Mouse (Mus musculus) liver, embryonic 15.5 days (tissue): Measurements from ENCODE around the gene Zg16. TPM values are rescaled to one million over a fixed set of nuclear protein-coding genes. Genes with fewer than 3 reads are reported as not detected.

Experiments
- ATAC-seq: fragments of 200-750 bp; cut with Nextera tagmentation; 2 replicates; pipeline ENCODE4 v1.8.0; 2017; ENCODE audit warnings: moderate number of reproducible peaks, mild to moderate bottlenecking, moderate library complexity; ENCODE audit not compliant: insufficient read depth
- H3K27ac ChIP-seq: fragments of 300-500 bp; sonication (generic); replicated peaks from 2 replicates; pipeline ENCODE4 v1.5.1; 2015; ENCODE audit warnings: mild to moderate bottlenecking, inconsistent platforms
- H3K27me3 ChIP-seq: fragments of 300-500 bp; sonication (generic); 2 replicates; pipeline ENCODE4 v1.6.1; 2015; ENCODE audit warnings: mild to moderate bottlenecking, inconsistent platforms
- H3K36me3 ChIP-seq: fragments of 300-500 bp; sonication (generic); replicated peaks from 2 replicates; pipeline ENCODE4 v1.6.1; 2015; ENCODE audit warnings: moderate library complexity, mild to moderate bottlenecking, inconsistent platforms
- H3K4me1 ChIP-seq: fragments of 300-500 bp; sonication (generic); replicated peaks from 2 replicates; pipeline ENCODE4 v1.6.1; 2015; ENCODE audit warnings: inconsistent platforms
- H3K4me2 ChIP-seq: fragments of 300-500 bp; sonication (generic); 2 replicates; pipeline ENCODE4 v1.6.1; 2015; ENCODE audit warnings: moderate library complexity, mild to moderate bottlenecking, inconsistent platforms
- H3K4me3 ChIP-seq: fragments of 300-500 bp; sonication (generic); replicated peaks from 2 replicates; pipeline ENCODE4 v1.5.1; 2015; ENCODE audit warnings: mild to moderate bottlenecking, inconsistent platforms
- H3K9ac ChIP-seq: fragments of 300-500 bp; sonication (generic); 2 replicates; pipeline ENCODE4 v1.6.1; 2015; ENCODE audit warnings: moderate library complexity, mild to moderate bottlenecking, inconsistent platforms
- H3K9me3 ChIP-seq: fragments of 300-500 bp; sonication (generic); replicated peaks from 2 replicates; pipeline ENCODE4 v1.6.1; 2016; ENCODE audit warnings: inconsistent platforms
- WGBS: fragments of 180-500 bp; shearing (Covaris S2); methylation state at CpG from one replicate; pipeline ENCODE4 v1.1.7; 2015; ENCODE audit warnings: mixed read lengths; ENCODE audit not compliant: insufficient replicate concordance; 5-methylcytosine and 5-hydroxymethylcytosine counted together
- polyA plus RNA-seq: library from polyadenylated mRNA; unstranded; fragments of >200 nt; fragmentation: Nextera tagmentation; extraction: Ambion mirVana; gene quantifications from 2 replicates; pipeline ENCODE4 v1.2.1, GENCODE M21; 2015

Zg16 gene
- polyA plus RNA-seq, 1 experiment from 2014 or later = 0.33 TPM

DNA sequence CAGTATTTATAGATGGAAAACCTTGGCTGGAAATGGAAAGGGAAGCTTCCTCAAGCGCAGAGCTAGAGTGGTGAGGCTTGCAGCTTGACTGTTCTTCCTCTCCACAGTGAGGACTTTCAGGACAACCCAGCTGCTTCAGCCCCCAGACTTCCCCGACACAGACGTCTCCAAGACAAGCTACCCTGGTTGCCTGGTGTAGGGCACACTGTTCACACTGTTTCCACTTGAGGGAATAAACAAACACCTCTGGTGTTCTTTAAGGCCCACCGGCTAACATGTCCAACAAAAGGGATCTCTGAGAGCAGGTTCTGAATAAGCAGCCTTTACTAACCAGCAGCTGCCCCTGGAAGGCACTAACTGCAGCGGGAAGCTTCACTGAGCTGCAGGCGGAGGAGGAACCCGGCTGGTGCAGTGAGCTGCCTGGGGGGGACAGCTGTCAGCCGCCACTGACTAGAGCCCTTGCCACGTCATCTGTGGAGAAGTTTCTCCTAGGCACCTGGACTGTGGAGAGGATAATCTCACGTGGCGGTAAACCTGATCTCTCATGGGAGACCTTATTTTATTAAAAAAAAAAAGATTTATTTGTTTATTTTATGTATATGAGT is 29.3 kb upstream of the Zg16 start:
- H3K36me3 ChIP-seq = no peaks in the 10 kb centered on the region
- H3K9ac ChIP-seq = no peak overlapping the region
- H3K4me1 ChIP-seq = peaks cover 68% of the 10 kb centered on the region
- H3K4me2 ChIP-seq = no peak overlapping the region
- WGBS = 54% methylated on average over 11 of the region's 11 CpGs
- H3K27ac ChIP-seq = 0 out of 2 replicates have a peak overlapping the region, but pooled peaks have one; percentile 9
- no peak overlapping the region for H3K4me3 ChIP-seq
- no peaks in the 10 kb centered on the region for H3K9me3 ChIP-seq
- no peaks in the 10 kb centered on the region for H3K27me3 ChIP-seq
- ATAC-seq = no peak

- Histone ChIP-seq H3K36me3 (no peaks in the 10 kb centered on the region), H3K9ac (no peak overlapping the region), H3K4me1 (peaks cover 74% of the 10 kb centered on the region), H3K27me3 (no peaks in the 10 kb centered on the region), H3K27ac (0 out of 2 replicates have a peak overlapping the region, but pooled peaks have one; percentile 14), H3K4me2 (no peak overlapping the region), H3K4me3 (no peak overlapping the region), H3K9me3 (no peaks in the 10 kb centered on the region)
- ATAC-seq = no peak
- 57% methylated on average over 11 of the region's 11 CpGs for WGBS
Measured at GRCm38 (mm10) chr7:127114920-127115319, 27.8 kb upstream of the Zg16 start.

- Histone ChIP-seq H3K4me2 (peak overlapping the region; percentile 15; the same call in 1 of the 2 replicates), H3K27ac (peak overlapping the region; percentile 24; the same call in 1 of the 2 replicates), H3K4me3 (no peak overlapping the region), H3K4me1 (peaks cover 67% of the 10 kb centered on the region), H3K36me3 (no peaks in the 10 kb centered on the region), H3K9ac (no peak overlapping the region), H3K27me3 (no peaks in the 10 kb centered on the region), H3K9me3 (no peaks in the 10 kb centered on the region)
- ATAC-seq = no peak
- 35% methylated on average over 12 of the region's 12 CpGs for WGBS
Measured at GRCm38 (mm10) chr7:127113614-127114259, 26.6 kb upstream of the Zg16 start.

- 35% methylated on average over 9 of the region's 9 CpGs for WGBS
- peaks cover 61% of the 10 kb centered on the region for H3K4me1 ChIP-seq
- no peak overlapping the region for H3K27ac ChIP-seq
- no peaks in the 10 kb centered on the region for H3K9me3 ChIP-seq
- no peak overlapping the region; the same call in 1 of the 2 replicates for H3K4me2 ChIP-seq
- ATAC-seq = no peak
- no peak overlapping the region for H3K9ac ChIP-seq
- H3K4me3 ChIP-seq = no peak overlapping the region
- no peaks in the 10 kb centered on the region for H3K27me3 ChIP-seq
- no peaks in the 10 kb centered on the region for H3K36me3 ChIP-seq
Measured at GRCm38 (mm10) chr7:127112921-127113597, 25.9 kb upstream of the Zg16 start.

DNA sequence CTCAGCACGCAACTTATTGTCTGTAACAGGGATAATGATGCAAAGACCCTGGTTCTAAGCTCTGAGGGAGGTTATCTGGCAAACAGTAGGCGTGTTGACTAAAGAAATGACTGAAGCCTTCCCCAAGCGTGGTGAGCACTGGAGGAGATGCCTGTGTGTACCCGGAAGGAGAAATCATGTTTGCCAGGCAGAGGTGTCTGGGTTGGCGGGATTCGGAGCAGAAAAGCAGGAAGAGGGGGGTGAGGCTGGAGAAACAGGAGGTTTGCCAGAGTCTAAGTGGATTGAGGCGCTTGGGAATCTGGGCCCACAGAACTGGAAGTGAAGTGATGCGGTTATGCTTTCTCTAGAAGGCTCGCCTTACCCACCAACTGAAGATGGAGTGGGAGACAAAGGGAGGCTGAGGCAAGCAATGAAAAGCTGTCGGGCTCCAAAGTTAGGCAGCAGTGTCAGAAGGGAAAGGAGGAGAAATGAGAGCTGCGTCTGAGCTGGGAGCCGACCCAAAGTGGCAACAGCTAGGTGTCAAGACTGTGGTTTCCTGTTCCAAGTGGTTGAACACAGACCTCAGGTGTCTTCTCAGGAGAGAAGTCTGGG is 25.2 kb upstream of the Zg16 start:
- Histone ChIP-seq H3K4me1 (peaks cover 55% of the 10 kb centered on the region), H3K9ac (no peak overlapping the region), H3K27ac (no peak overlapping the region), H3K27me3 (no peaks in the 10 kb centered on the region), H3K4me3 (no peak overlapping the region), H3K4me2 (no peak overlapping the region), H3K9me3 (no peaks in the 10 kb centered on the region), H3K36me3 (0 out of 2 replicates have a peak, but pooled peaks cover 4% of the 10 kb centered on the region)
- no peak for ATAC-seq
- 61% methylated on average over 12 of the region's 12 CpGs for WGBS

- no peak overlapping the region for H3K4me3 ChIP-seq
- peaks cover 46% of the 10 kb centered on the region for H3K4me1 ChIP-seq
- 0 out of 2 replicates have a peak, but pooled peaks cover 4% of the 10 kb centered on the region for H3K36me3 ChIP-seq
- WGBS = 28% methylated on average over 6 of the region's 6 CpGs
- H3K9me3 ChIP-seq = no peaks in the 10 kb centered on the region
- no peak overlapping the region for H3K4me2 ChIP-seq
- no peak overlapping the region for H3K27ac ChIP-seq
- no peaks in the 10 kb centered on the region for H3K27me3 ChIP-seq
- peak; percentile 47; the same call in 1 of the 2 replicates for ATAC-seq
- H3K9ac ChIP-seq = no peak overlapping the region
Measured at GRCm38 (mm10) chr7:127111461-127111860, 24.3 kb upstream of the Zg16 start.

DNA sequence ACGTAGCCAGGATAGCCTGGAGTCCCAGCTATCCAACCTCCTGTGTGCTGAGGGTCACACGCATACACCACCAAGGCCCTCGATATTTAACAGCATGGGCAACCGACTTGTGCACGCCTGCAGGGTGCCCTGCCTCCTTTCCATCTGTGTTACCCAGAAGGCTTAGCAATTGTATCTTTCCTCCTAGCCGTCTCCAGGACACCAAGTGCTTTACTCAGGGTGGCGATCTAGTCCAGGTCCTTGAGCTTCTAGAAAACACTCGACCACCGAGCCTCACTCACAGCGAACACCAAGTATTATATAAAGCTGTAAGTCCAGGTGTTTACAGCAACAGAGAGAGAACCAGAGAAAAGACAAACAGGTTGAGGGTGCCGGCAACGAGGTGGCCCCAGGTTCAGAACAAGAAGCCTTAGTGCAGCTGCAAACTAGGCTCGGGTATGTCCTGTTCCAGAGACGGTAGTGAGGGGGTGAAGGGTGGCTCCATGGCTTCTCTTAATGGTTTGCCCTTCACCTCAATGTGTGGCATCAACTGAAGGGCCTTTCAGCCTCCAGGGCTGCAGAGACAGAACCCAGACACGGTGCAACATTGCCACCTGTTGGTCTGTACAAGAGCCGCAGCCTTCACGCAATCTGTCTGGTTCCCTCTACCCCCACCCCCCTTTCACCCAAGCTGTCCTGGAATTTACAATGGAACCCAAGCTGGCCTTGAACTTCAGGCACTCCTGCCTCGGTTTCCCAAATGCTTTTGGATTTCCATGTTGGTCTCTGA is 23.3 kb upstream of the Zg16 start:
- Histone ChIP-seq H3K27ac (no peak overlapping the region), H3K9ac (no peak overlapping the region), H3K27me3 (no peaks in the 10 kb centered on the region), H3K4me3 (no peak overlapping the region), H3K4me2 (no peak overlapping the region), H3K9me3 (no peaks in the 10 kb centered on the region), H3K36me3 (0 out of 2 replicates have a peak, but pooled peaks cover 4% of the 10 kb centered on the region), H3K4me1 (peaks cover 41% of the 10 kb centered on the region)
- no peak for ATAC-seq
- WGBS = 43% methylated on average over 18 of the region's 18 CpGs

DNA sequence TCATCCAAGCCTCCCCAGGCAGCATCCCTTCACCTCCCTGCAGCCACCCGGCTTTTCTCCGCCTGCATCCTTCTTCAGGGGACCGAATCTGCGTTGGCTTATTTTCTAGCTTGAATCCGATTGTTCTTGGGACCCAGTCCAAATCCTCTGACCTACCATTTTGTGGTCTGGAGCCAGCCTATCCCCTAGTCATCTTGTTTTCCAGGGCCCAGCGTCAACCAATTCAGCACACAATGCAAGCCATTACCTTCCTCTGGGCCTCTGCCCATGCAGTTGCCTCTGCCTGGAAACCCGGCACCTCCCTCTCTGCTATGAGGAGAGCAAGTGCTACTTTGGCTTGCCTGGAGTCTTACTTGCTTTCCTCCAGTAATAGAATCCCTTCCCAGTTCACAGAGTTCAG is 18.4 kb upstream of the Zg16 start:
- no peak for ATAC-seq
- no peaks in the 10 kb centered on the region for H3K9me3 ChIP-seq
- peaks cover 32% of the 10 kb centered on the region for H3K4me1 ChIP-seq
- H3K4me3 ChIP-seq = no peak overlapping the region
- 70% methylated on average over 7 of the region's 7 CpGs for WGBS
- H3K9ac ChIP-seq = no peak overlapping the region
- H3K27me3 ChIP-seq = no peaks in the 10 kb centered on the region
- H3K4me2 ChIP-seq = no peak overlapping the region
- 0 out of 2 replicates have a peak, but pooled peaks cover 4% of the 10 kb centered on the region for H3K36me3 ChIP-seq
- no peak overlapping the region for H3K27ac ChIP-seq

- Histone ChIP-seq H3K27me3 (no peaks in the 10 kb centered on the region), H3K9me3 (no peaks in the 10 kb centered on the region), H3K27ac (no peak overlapping the region), H3K4me2 (peak overlapping the region; percentile 53), H3K4me3 (0 out of 2 replicates have a peak overlapping the region, but pooled peaks have one; percentile 26), H3K4me1 (peaks cover 32% of the 10 kb centered on the region), H3K9ac (no peak overlapping the region), H3K36me3 (0 out of 2 replicates have a peak, but pooled peaks cover 4% of the 10 kb centered on the region)
- 13% methylated on average over 17 of the region's 17 CpGs for WGBS
- ATAC-seq = peak; percentile 43
Measured at GRCm38 (mm10) chr7:127104560-127105332, 17.6 kb upstream of the Zg16 start.

GRCm38 (mm10) chr7:127103960-127104359 is 16.8 kb upstream of the Zg16 start:
- Histone ChIP-seq H3K27ac (no peak overlapping the region), H3K4me2 (no peak overlapping the region), H3K9ac (no peak overlapping the region), H3K36me3 (0 out of 2 replicates have a peak, but pooled peaks cover 4% of the 10 kb centered on the region), H3K27me3 (no peaks in the 10 kb centered on the region), H3K4me1 (peaks cover 33% of the 10 kb centered on the region), H3K9me3 (no peaks in the 10 kb centered on the region), H3K4me3 (no peak overlapping the region)
- WGBS = 53% methylated on average over 6 of the region's 6 CpGs
- no peak for ATAC-seq
